Comparison of ENCODE assay signal across 22 mouse cellular contexts in the genomic region with DNA sequence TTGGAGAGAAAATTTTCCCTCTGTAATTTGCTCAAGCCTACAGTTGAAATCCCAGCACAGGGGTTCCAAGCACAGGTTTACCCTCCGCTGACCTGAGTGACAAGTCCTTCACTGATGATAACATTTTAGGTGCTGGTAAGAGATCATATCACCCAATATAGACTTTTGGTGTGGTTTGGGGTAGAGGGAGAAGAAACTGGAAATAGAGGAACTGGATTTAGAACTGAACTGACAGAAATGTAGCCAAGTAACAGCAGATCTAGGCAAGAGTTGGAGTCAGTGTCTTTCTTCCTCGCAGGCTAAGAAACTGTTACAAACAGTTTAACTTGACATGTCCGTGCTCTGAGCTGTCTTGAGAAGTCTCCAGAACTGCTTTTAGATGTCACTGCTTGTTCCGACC.
A peak's percentile ranks its signal among the peaks of the same experiment; 100 is the strongest.
DNase-seq lines count a peak whose midpoint lies in the region; ATAC-seq and TF ChIP-seq lines count a peak whose summit lies in the region.
"Had no signal": no experiment of that assay in that cellular context is flagged by ENCODE, and none has a peak within 500 bp of the region (broad histone marks: within the 10 kb centered on the region; RNA-seq: fewer than 3 reads in every experiment).

No protein-coding gene starts in this region.

- H3K27me3 ChIP-seq in myocyte (ENCODE audit: control insufficient read depth, insufficient read depth, insufficient read length), result no peaks in the 10 kb centered on the region
- H3K27me3 ChIP-seq in forebrain, embryonic 14.5 days (replicated peaks; ENCODE audit: control insufficient read depth, insufficient read depth, low read length), result no peaks in the 10 kb centered on the region
- H3K27me3 ChIP-seq in midbrain, embryonic 16.5 days (ENCODE audit: control insufficient read depth, insufficient read depth, low read depth, low read length), result no peaks in the 10 kb centered on the region
- H3K27me3 ChIP-seq: CH12.LX; embryonic facial prominence, embryonic 12.5 days; forebrain, embryonic 13.5 days; Patski had no signal

- no peaks in the 10 kb centered on the region for H3K79me2 ChIP-seq in myocyte (ENCODE audit: control insufficient read depth, insufficient read depth)

- H3K9me3 ChIP-seq in forebrain, embryonic 14.5 days (replicated peaks; ENCODE audit: control insufficient read depth, low read length), result no peaks in the 10 kb centered on the region
- no peaks in the 10 kb centered on the region for H3K9me3 ChIP-seq in midbrain, embryonic 16.5 days (replicated peaks; ENCODE audit: control insufficient read depth, low read length, poor library complexity, severe bottlenecking)
- H3K9me3 ChIP-seq: embryonic facial prominence, embryonic 10.5 days; embryonic facial prominence, embryonic 12.5 days; forebrain, embryonic 13.5 days; G1E had no signal

- ATAC-seq in activated CD4-positive, CD25-positive, alpha-beta regulatory T cell, adult 4 months, result peak; percentile 11
- ATAC-seq in granulocyte monocyte progenitor cell, adult 5-6 weeks (replicated peaks; ENCODE audit: poor library complexity, severe bottlenecking), result peak; percentile 68
- peak; percentile 55 for ATAC-seq in megakaryocyte, adult 5-6 weeks (ENCODE audit: poor library complexity, severe bottlenecking)
- ATAC-seq in forebrain, embryonic 14.5 days, result no peak
- ATAC-seq in midbrain, embryonic 16.5 days, result no peak
- ATAC-seq: forebrain, embryonic 13.5 days; forebrain, embryonic 16.5 days had no signal

- no peak for TF ChIP-seq POLR2A in myocyte (IDR thresholded peaks at IDR 0.05; ENCODE audit: insufficient read length, low read depth)

- no peaks in the 10 kb centered on the region for H3K36me3 ChIP-seq in myocyte (ENCODE audit: control insufficient read depth, insufficient read depth)
- no peaks in the 10 kb centered on the region for H3K36me3 ChIP-seq in forebrain, embryonic 14.5 days (ENCODE audit: control insufficient read depth, insufficient read depth, low read length)
- no peaks in the 10 kb centered on the region for H3K36me3 ChIP-seq in midbrain, embryonic 16.5 days (ENCODE audit: control insufficient read depth, insufficient read depth, low read length)
- H3K36me3 ChIP-seq: embryonic facial prominence, embryonic 10.5 days; embryonic facial prominence, embryonic 12.5 days; G1E had no signal

- no peaks in the 10 kb centered on the region for H3K4me1 ChIP-seq in forebrain, embryonic 14.5 days (ENCODE audit: control insufficient read depth, insufficient read depth, low read length)
- H3K4me1 ChIP-seq in midbrain, embryonic 16.5 days (ENCODE audit: control insufficient read depth, insufficient read depth, low read length), result no peaks in the 10 kb centered on the region
- H3K4me1 ChIP-seq: embryonic facial prominence, embryonic 10.5 days; embryonic facial prominence, embryonic 12.5 days; forebrain, embryonic 13.5 days had no signal

- WGBS in forebrain, embryonic 14.5 days, result 91% methylated on average over 4 of the region's 4 CpGs
- WGBS in midbrain, embryonic 16.5 days, result 91% methylated on average over 4 of the region's 4 CpGs

- H3K4me2 ChIP-seq in myocyte (ENCODE audit: low read depth), result peak overlapping the region; percentile 54
- H3K4me2 ChIP-seq in forebrain, embryonic 14.5 days (ENCODE audit: low read length), result no peak overlapping the region
- no peak overlapping the region for H3K4me2 ChIP-seq in midbrain, embryonic 16.5 days (ENCODE audit: low read length)
- H3K4me2 ChIP-seq: embryonic facial prominence, embryonic 12.5 days; forebrain, embryonic 13.5 days had no signal

- no peak overlapping the region for H3K4me3 ChIP-seq in myocyte
- no peak overlapping the region for H3K4me3 ChIP-seq in forebrain, embryonic 14.5 days (ENCODE audit: low read depth, low read length)
- no peak overlapping the region for H3K4me3 ChIP-seq in midbrain, embryonic 16.5 days (ENCODE audit: low read depth, low read length)
- H3K4me3 ChIP-seq: embryonic facial prominence, embryonic 10.5 days; embryonic facial prominence, embryonic 12.5 days; forebrain, embryonic 13.5 days had no signal

- H3ac ChIP-seq in myocyte (ENCODE audit: control insufficient read depth, insufficient read length), result no peak overlapping the region

- DNase-seq in forebrain, embryonic 14.5 days (ENCODE audit: low spot score), result no peak
- no peak for DNase-seq in gastrocnemius, postnatal 4 days (ENCODE audit: low spot score in 2 of 2)
- DNase-seq: adrenal gland, adult 2 months; adrenal gland, postnatal 10 days; adrenal gland, postnatal 25 days; B cell, adult 2 months; cerebellum, adult 11 months; cerebellum, adult 2 months; cerebellum, adult 9-10 months; cerebellum, postnatal 25 days had no signal

- no peak overlapping the region for H3K27ac ChIP-seq in forebrain, embryonic 14.5 days (ENCODE audit: low read depth, low read length)
- H3K27ac ChIP-seq in midbrain, embryonic 16.5 days (ENCODE audit: low read length), result no peak overlapping the region
- H3K27ac ChIP-seq: embryonic facial prominence, embryonic 10.5 days; embryonic facial prominence, embryonic 12.5 days; forebrain, embryonic 13.5 days had no signal

- H3K9ac ChIP-seq in forebrain, embryonic 14.5 days (ENCODE audit: low read length), result no peak overlapping the region
- H3K9ac ChIP-seq in midbrain, embryonic 16.5 days (ENCODE audit: low read depth, low read length), result no peak overlapping the region
- H3K9ac ChIP-seq: embryonic facial prominence, embryonic 12.5 days; forebrain, embryonic 13.5 days had no signal

TF ChIP-seq in myocyte, 11 proteins besides CTCF, POLR2A, EP300 and RAD21:
- TF ChIP-seq MYOG (IDR thresholded peaks at IDR 0.05; ENCODE audit: control insufficient read depth in 1 of 3, insufficient read depth in 1 of 3, insufficient read length in 2 of 3, low read depth in 2 of 3) (no peak), TCF3 (IDR thresholded peaks at IDR 0.05; ENCODE audit: insufficient read length, low read depth) (no peak), CEBPB (IDR thresholded peaks at IDR 0.05; ENCODE audit: insufficient read depth, poor library complexity, severe bottlenecking) (no peak), MAX (IDR thresholded peaks at IDR 0.05; ENCODE audit: low read depth) (no peak), MYOD1 (IDR thresholded peaks at IDR 0.05; ENCODE audit: control insufficient read depth in 1 of 3, insufficient read length in 2 of 3, low read depth in 2 of 3) (no peak), REST (IDR thresholded peaks at IDR 0.05; ENCODE audit: insufficient read depth, insufficient read length) (no peak), USF1 (IDR thresholded peaks at IDR 0.05; ENCODE audit: low read depth) (no peak), TCF12 (IDR thresholded peaks at IDR 0.05; ENCODE audit: insufficient read depth, poor library complexity, severe bottlenecking) (no peak), SRF (IDR thresholded peaks at IDR 0.05; ENCODE audit: control insufficient read depth, insufficient read length, low read depth) (no peak), E2F4 (IDR thresholded peaks at IDR 0.05; ENCODE audit: insufficient read depth) (no peak), POLR2AphosphoS2 (IDR thresholded peaks at IDR 0.05; ENCODE audit: insufficient read length, low read depth) (no peak)

Comparison
In these comparisons a context has a peak if more than half of its experiments do, and no peak if none do; other contexts are left out.
1. ATAC-seq: peak in activated CD4-positive, CD25-positive, alpha-beta regulatory T cell, adult 4 months (single experiment), granulocyte monocyte progenitor cell, adult 5-6 weeks (single experiment) and megakaryocyte, adult 5-6 weeks (single experiment); none in forebrain, embryonic 14.5 days (single experiment) and midbrain, embryonic 16.5 days (single experiment).